Mouse (Mus musculus): Measurements from ENCODE around the gene Hdac10.

Hdac10 gene

DNA sequence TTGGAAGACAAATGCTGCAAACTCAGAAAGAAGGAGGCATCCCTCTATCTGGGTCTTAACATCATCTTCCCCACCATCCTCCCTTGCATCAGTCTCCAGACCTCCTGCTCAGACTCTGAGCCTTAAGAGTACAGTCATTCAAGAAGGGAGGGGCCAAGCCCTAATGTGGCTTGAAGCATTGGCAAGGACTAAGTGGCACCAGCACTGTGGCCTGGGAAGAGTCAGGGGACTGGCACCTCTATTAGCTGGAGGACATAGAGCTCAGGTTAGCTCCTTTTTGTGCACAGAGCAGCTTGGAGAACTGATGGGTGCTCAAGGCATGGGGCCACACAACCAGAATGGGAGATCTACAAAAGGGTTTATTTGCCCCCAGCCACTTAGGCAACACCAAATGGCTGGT lies 1.7 kb upstream of the Hdac10 start:
- in situ Hi-C loops (cut with MboI; ENCODE audit: low pct_unique_long_range_greater_than_20kb in 1 of 2, low sequenced_read_pairs in 2 of 2, unreplicated experiment in 1 of 2), result no loop called here

DNA sequence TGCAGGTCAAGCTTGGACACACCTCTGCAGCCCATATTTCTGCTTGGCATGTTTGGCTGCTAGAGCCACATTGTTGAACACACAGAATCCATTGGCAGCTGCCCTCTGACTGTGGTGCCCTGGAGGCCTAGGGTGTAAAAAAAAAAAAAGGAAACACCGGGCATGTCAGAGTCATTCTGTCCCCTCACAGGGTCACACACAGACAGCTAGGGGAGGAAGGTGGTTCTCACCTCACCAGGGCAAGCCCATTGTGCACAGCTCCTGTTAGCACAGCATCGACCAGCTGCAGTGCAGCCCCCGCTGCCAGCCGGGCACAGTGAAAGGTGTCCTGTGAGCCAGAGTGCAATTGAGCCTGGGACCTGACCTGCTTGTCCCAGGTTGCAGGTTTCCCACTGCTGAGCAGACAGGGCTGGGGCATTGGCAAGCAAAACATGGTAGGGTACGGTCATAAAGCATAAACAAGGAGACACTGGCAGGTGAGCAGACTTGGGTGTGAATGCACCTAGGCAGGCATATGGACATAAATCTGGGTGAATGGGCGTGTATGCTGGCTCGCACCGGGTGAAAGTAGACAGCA lies 1.0 kb downstream of the Hdac10 start:
- in situ Hi-C loops (cut with MboI; ENCODE audit: low pct_unique_long_range_greater_than_20kb in 1 of 2, low sequenced_read_pairs in 2 of 2, unreplicated experiment in 1 of 2), result no loop called here

DNA sequence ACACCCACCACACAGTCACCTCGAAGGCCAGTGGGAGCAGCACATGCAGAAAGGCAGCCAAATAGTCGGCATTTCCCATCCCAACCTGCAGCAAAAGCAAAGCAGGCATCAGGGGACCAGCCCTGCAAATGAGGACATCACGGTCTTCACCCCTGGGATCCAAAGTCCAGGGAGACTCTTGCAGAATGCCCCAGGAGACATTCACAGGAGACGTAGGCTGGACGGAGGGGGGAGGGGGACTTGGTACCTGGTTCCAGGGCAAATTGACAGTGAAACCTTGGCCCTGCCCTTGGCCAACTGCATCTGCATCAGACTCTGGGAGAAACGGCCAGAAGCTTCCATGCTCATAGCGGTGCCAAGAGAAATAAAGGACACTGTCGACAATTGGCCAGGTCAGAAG lies 1.9 kb downstream of the Hdac10 start:
- in situ Hi-C loops (cut with MboI; ENCODE audit: low pct_unique_long_range_greater_than_20kb in 1 of 2, low sequenced_read_pairs in 2 of 2, unreplicated experiment in 1 of 2), result no loop called here

DNA sequence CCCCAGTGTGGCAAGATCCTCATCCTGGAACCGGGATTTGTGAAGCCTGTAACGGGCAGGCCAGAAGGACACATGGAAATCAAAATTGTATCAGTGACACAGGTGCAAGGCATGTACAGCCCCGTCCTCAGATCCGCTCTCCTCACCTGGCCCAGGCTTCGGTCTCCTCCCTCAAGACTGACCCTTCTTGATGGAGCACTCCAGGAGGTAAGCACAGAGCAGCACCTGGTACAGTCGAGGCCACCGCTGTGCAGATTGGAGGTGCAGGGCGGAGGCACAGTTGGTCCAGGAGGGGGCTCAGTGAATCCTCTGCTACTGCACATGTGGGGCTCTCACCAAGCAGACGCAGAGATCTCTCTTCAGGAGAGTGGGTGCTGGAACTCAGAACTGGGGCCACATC lies 3.1 kb downstream of the Hdac10 start:
- in situ Hi-C loops (cut with MboI; ENCODE audit: low pct_unique_long_range_greater_than_20kb in 1 of 2, low sequenced_read_pairs in 2 of 2, unreplicated experiment in 1 of 2), result no loop called here

DNA sequence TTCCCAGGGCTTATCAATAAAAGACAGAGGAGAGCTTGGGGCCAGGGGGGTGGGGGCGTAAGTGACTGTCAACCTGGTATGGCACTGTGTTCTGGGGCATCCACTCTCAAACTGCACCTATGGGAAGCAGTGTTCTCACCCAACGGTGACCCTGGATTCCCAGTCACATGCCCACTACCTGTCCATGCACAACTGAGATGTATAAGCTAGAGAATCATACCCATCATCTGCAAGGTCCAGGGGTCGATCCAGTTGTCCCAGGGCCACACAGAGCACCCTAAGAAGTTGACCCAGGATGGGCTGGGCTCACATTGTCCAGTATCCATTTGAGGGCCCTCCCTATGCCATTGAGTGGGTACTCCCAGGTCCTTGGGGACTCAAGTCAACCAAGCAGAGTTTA lies 4.2 kb downstream of the Hdac10 start:
- in situ Hi-C loops (cut with MboI; ENCODE audit: low pct_unique_long_range_greater_than_20kb in 1 of 2, low sequenced_read_pairs in 2 of 2, unreplicated experiment in 1 of 2), result no loop called here

- in situ Hi-C loops (cut with MboI; ENCODE audit: low pct_unique_long_range_greater_than_20kb in 1 of 2, low sequenced_read_pairs in 2 of 2, unreplicated experiment in 1 of 2), result no loop called here
These were observed 4.9 kb downstream of the Hdac10 start for GRCm38 (mm10) chr15:89123595-89123994.

DNA sequence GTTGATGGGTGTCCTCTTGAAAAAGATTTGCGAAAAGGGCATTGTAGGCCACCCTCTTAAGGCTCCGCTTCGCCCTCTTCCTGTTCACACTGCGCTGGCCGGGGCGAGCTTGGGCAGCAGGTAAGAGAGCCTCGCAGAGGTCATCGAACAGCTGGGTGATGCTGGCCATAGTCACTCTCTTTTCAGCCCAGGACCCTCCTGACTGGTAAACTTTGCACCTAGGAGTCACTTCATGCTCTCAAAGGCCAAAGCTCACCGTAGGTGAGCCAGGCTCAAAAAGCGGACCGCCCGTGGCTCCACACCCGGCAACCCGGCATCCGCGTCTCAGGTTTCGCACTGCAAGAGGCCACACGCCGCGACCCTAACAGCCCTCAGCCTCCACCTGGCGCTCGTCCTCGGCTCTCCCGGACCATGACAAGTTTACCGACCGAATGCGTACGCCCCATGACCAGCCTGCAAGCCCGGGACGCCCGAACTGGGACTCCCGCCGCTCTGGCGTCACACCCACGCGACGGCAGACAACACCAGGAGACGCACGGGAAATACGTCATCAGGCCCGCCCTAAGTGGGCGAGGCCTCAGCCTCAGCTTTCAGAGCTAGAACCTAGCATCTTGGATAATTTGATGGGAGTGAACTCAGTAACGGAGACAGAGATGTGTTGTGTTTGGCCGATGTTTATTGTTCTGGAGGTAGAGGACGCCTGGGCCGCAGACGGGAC lies 5.7 kb downstream of the Hdac10 start, which contains the start of gene Tubgcp6:
TSS of gene Tubgcp6 (minus strand) at position 464 of the 718 bp plus-strand sequence.
- in situ Hi-C loops (cut with MboI; ENCODE audit: low pct_unique_long_range_greater_than_20kb in 1 of 2, low sequenced_read_pairs in 2 of 2, unreplicated experiment in 1 of 2), result no loop called here

DNA sequence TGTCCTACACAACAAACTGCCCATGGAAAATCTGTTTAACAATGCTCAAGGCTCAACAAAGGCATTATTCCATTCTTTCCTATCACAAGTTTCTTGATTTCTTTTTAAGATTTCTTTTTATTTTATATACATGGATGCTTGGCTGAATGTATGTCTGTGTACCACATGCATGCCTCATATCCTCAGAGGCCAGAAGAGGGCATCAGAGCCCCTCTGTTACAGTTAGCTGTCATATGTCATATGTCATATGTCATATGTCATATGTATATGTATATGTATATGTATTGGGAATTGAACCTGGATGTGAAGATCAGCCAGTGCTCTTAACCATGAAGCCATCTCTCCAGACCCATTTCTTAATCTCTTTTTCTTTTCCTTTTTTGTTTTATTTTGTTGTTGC lies 10.5 kb downstream of the Hdac10 start:
- in situ Hi-C loops (cut with MboI; ENCODE audit: low pct_unique_long_range_greater_than_20kb in 1 of 2, low sequenced_read_pairs in 2 of 2, unreplicated experiment in 1 of 2), result no loop called here

DNA sequence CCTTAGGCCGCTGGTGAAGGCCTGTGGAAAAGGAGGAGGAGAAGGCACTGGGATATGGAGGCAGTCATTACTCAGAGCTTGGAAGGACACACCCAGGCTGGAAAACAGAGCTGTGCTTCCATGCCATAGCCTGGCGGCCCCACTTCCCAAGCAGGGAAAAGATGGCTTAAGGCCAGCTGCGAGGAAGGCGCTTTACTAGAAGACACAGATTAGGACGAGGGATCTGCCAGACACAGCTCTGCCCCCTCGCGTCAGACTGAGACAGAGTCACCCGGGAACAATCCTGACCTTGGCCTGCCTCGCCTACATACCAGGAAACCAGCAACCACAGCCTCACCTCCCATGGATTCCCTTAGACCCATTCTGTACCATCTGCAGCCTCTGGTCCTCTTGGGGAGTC lies 18.4 kb downstream of the Hdac10 start:
- in situ Hi-C loops (cut with MboI; ENCODE audit: low pct_unique_long_range_greater_than_20kb in 1 of 2, low sequenced_read_pairs in 2 of 2, unreplicated experiment in 1 of 2), result no loop called here

DNA sequence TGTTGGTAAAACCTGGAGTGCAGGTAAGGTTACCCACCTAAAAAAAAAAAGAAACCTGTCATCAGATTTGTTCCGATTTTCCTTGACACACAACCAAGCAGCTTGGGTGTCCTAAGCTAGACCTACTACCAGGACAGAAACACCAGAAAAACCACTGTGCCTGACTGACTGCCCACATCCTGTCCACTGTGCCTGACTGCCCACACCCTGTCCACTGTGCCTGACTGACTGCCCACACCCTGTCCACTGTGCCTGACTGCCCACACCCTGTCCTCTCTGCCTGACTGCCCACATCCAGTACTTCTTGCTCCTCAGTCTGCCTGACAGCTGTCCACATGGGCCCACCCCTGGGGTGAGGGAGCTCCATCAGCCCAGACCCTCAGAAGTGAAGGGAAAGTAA lies 21.5 kb downstream of the Hdac10 start:
- in situ Hi-C loops (cut with MboI; ENCODE audit: low pct_unique_long_range_greater_than_20kb in 1 of 2, low sequenced_read_pairs in 2 of 2, unreplicated experiment in 1 of 2), result no loop called here

DNA sequence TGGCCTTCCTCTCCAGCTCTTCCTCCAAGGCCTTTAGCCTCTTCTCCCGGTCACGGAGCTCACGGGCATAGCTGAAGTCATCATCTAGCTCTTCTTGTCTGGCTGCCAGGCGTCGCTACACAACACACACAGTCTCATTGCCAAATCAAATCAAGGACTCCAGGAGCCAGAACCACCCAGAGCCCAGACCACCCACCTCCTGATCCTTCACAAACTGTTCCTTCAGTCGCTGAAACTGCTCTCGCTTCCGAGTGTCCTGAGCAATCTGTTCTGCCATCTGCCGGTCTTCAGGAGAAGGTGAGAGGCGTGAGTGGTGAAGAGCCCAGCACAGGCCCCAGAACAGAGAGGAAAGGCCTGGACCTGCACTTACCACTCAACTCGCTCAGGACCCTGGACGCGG lies 22.4 kb downstream of the Hdac10 start:
- in situ Hi-C loops (cut with MboI; ENCODE audit: low pct_unique_long_range_greater_than_20kb in 1 of 2, low sequenced_read_pairs in 2 of 2, unreplicated experiment in 1 of 2), result no loop called here

GRCm38 (mm10) chr15:89104425-89104824 lies 24.1 kb downstream of the Hdac10 start:
- in situ Hi-C loops (cut with MboI; ENCODE audit: low pct_unique_long_range_greater_than_20kb in 1 of 2, low sequenced_read_pairs in 2 of 2, unreplicated experiment in 1 of 2), result no loop called here

DNA sequence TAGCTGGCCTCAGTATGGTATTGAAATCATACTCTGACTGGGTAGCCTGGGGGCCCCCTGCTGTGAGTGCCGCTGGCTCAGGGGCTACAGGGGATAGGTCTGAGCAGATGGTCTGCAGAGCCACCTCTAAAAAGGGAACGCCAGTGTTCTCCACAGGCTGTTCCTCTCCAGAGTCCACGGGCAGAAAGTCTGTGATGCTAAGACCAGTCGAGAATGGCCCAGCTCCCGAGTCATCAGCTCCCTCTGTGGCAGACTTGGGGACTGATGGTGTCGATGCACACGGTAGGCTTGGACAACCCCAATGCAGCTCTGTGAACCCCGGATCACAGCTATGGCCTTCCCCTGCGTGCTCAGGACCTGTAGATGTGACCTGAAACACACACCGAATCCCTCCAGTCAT lies 24.6 kb downstream of the Hdac10 start:
- in situ Hi-C loops (cut with MboI; ENCODE audit: low pct_unique_long_range_greater_than_20kb in 1 of 2, low sequenced_read_pairs in 2 of 2, unreplicated experiment in 1 of 2), result no loop called here

- in situ Hi-C loops (cut with MboI; ENCODE audit: low pct_unique_long_range_greater_than_20kb in 1 of 2, low sequenced_read_pairs in 2 of 2, unreplicated experiment in 1 of 2), result no loop called here
These were observed 25.9 kb downstream of the Hdac10 start for GRCm38 (mm10) chr15:89102646-89103045.

DNA sequence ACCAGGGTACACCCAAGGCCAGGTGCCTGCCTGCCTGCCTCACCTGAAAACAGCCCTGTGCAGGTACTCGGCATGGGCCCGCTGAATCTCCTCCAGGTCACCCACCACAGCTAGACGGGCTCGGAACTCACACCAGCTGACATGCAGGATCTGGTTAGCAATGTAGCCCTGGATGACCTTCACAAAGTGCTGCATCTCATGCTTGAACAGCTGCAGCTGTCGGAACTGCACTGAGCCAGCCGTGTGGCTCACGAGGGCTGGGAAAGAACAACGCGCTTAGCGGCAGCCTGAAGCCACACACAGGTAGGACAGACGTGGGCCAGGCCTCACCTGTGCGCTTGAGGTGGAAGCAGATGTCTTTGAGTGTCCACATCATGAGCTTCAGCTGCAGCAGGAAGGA lies 27.7 kb downstream of the Hdac10 start:
- in situ Hi-C loops (cut with MboI; ENCODE audit: low pct_unique_long_range_greater_than_20kb in 1 of 2, low sequenced_read_pairs in 2 of 2, unreplicated experiment in 1 of 2), result no loop called here

DNA sequence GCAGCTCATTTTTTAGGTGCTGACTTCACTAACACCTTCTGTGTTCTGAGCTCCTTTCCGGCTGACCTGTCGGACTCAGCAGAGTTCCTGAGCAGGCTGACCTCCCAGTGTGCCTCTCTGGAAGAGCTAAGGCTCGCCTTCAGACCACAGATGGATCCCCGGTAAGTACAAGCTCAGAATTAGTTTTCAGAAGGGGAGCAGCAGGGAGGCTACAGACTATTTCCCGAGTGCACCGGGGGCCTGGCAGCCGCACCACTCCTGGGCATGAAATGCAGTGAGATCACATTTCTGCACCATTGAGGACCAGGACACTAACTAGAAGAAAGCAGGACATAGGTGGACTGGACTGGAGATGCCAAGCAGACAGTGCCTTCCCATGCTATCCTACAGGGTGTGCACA lies 29.9 kb downstream of the Hdac10 start:
- in situ Hi-C loops (cut with MboI; ENCODE audit: low pct_unique_long_range_greater_than_20kb in 1 of 2, low sequenced_read_pairs in 2 of 2, unreplicated experiment in 1 of 2), result no loop called here

DNA sequence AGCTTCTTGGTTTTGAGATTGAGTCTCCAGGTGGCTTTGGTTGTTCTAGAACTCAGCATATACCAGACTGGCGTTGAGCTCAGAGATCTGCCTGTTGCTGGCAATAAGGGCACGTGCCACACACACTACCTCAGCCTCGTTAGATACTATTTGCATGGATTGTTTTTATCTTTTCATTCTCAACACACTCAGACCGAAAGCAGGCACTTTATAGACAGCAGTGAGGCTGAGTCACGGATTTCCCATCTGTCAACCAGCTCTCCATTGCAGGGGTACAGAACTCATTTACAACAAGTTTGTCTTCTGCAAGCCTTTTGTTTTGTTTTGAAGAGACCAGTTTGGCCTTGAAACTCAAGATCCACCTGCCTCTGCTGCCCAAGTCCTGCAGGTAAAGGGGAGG lies 31.1 kb downstream of the Hdac10 start:
- in situ Hi-C loops (cut with MboI; ENCODE audit: low pct_unique_long_range_greater_than_20kb in 1 of 2, low sequenced_read_pairs in 2 of 2, unreplicated experiment in 1 of 2), result no loop called here

- in situ Hi-C loops (cut with MboI; ENCODE audit: low pct_unique_long_range_greater_than_20kb in 1 of 2, low sequenced_read_pairs in 2 of 2, unreplicated experiment in 1 of 2), result no loop called here
These were observed 36.3 kb downstream of the Hdac10 start for GRCm38 (mm10) chr15:89092181-89092580.

DNA sequence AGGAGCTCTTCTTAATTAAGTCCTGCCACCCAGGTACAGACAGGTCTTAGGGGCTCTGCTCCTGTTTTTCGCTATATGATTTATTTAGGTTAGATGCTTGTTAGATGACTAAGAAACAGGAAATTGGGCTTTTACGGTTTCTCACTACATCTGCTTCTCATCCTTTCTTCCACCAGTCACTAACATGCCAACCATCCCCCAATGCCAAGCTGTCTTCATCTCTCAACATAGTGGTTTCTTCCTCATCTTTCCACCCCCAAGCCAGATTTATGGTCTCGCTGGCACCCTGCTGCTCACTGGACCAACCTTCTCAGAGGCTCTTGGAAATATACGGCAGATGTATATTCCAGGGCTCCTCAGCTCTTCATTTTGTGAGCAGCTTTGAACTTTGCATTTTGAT lies 37.8 kb downstream of the Hdac10 start:
- in situ Hi-C loops (cut with MboI; ENCODE audit: low pct_unique_long_range_greater_than_20kb in 1 of 2, low sequenced_read_pairs in 2 of 2, unreplicated experiment in 1 of 2), result no loop called here

- in situ Hi-C loops (cut with MboI; ENCODE audit: low pct_unique_long_range_greater_than_20kb in 1 of 2, low sequenced_read_pairs in 2 of 2, unreplicated experiment in 1 of 2), result no loop called here
These were observed 39.0 kb downstream of the Hdac10 start for GRCm38 (mm10) chr15:89089248-89090051.

All from mouse embryonic stem cell (cell line).